Mouse (Mus musculus) spleen, postnatal 14 days (tissue): ENCODE data around the gene Tomm40.

Experiments used
- DNase-seq, 2 experiments: peaks; one replicate each; pipeline ENCODE4 v3.0.0; 2021 to 2022; ENCODE audit warnings: low spot score in 2 of 2

Tomm40 gene

DNA sequence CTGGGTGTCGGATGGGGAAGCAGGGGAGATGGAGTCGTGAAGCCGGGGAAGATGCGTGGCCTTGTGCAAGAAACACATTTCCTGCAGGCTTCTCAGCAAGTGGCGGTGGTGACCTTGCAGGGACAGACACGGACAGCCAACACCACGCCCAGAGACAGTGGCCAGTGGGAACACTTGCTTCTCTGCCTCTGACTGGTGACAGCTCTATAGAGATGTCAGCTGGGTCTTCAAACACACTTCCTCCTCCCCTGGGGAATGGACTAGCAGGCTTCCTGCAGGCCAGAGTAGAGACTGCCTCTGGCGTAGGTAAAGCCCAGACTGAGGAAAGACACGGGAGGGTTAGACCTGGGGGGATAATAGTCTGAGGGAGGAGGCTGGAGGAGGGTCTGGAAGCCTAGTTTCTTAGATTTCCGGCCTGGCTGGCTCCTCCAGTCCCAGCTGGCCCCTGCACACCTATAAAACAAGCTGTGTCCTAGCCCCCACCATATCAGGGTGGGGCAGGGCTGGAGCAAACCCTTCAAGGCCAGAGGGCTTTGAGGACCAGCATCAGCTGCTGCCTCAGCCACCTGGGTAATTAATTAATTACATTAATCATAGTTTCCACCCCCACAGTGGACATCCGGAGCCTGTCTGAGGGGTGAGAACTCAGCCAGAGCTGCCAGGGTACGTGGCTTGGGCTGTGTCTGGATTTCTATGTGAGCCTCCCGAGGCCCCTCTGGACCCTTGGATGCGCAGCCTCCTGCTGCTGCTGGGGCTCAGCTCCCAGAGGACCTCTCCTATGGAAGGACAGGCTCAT lies 29.6 kb upstream of the Tomm40 start:
- no peak for DNase-seq

DNA sequence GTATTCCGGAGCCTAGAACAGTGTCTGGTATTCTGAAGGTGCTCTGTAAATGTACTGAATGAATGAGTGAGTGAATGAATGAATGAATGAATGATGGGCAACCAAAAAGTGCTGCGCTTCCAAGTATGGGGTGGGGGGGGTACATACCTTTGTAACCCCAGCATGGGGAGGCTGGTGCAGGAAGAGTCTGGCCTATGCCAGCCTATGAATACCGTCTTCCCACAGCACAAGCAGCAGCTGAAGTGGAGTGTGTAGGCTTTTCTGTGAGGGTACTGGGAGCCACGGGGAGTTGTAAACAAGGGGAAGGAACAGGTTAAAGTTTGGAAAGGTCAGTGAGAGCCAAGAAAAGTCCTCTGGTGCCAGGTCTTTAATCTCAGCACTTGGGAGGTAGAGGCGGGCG lies 28.6 kb upstream of the Tomm40 start:
- no peak for DNase-seq

- no peak for DNase-seq
Observed at GRCm38 (mm10) chr7:19742468-19742867, 27.2 kb upstream of the Tomm40 start.

DNA sequence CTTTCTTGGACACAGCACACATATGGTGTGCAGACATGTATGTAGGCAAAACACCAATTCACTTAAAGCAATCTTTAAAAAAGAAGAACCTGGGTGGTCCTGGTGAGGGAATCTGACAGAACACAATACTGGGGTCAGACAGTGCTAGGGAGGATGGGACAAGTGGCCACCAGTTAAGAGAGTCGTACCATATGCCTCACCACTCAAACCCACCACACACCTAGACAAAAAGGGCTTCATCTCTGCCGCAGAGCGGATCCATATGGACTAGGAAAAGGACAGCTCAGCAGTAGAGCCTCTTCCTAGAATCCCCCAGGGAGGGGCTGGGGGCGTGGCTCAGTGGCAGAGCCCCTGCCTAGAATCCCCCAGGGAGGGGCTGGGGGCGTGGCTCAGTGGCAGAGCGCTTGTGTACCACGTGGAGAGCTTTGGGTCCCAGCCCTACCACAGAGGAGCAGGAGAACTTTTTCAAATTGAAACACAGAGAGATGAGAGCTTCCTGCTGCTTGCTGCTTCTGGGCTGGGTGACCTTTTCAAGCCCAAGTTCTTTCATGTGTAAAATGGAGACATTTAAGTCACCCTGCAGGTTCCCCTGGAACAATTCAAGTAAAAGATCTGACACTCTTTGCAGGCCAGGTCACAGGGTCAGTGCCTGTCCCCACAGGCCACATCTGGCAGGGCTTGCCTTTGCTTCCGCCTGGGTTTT lies 26.2 kb upstream of the Tomm40 start:
- no peak for DNase-seq

- no peak for DNase-seq
Observed at GRCm38 (mm10) chr7:19740269-19740668, 25.0 kb upstream of the Tomm40 start.

DNA sequence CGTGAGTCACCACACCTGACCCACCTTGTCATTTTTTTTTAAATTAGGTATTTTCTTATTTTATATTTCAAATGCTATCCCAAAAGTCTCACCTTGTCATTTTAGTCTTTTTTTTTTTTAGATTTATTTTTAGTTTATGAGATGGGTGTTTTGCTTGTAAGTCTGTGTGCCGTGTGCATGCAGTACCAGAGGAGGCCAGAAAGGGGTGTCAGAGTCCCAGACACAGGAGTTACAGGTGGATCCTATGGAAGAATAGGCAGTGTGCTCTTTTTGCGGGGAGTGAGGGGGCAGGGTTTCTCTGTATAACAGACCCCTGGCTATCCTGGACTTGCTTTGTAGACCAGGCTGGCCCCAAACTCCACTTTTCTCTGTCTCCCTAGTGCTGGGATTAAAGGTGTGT lies 23.5 kb upstream of the Tomm40 start:
- DNase-seq = no peak

DNA sequence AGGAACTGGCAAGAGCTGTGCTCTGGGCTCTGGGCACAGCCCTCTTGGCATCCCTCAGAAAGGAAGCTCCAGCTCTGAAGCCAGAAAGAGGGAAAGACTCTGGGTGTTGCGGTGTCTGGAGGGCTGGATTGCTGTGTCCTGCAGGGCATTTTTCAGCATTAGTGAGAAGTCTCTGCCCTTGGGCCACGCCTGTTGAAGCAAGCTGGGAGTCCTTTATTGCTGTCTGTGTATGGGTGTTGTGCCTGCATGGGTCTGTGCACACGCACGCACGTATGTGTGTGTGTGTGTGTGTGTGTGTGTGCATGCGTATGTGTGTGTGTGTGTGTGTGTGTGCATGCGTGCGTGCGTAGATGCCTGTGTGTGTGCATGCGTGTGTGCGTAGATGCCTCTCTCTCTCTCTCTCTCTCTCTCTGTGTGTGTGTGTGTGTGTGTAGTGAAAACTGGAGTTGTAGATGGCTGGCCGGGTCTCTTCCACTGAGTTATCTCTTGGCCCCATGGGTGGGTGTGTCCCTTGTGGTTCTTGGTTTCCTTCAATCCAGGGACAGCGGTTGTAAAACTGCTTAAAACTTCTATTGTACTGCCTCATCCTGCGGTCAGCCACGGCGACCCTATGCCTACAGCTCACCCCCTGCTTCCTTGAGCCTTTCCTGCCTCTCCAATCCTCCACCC lies 21.3 kb upstream of the Tomm40 start:
- no peak for DNase-seq

DNA sequence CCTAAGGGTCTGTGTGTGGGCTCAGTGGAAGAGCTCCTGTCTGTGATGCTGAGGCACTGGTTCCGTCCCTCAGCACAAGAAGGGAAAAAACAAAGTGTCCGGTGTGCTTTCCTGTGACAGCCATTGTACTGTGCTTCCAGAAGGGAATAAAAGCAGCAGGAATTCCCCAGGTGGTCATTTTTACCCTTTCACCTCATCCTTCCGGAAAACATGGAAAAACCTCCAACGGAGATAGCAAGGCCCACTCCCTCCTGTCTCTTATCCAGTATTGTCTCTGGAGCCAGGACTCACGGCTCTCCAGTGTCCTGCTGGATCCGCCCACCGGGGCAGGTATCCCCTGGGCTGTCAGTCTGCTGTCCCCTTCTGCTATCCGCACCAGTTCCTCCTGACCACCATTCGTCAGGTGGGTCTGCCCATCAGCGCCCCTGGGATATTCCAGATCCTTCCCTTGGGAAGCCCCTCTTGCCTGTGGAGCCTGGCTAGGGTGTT lies 19.0 kb upstream of the Tomm40 start:
- DNase-seq = no peak

DNA sequence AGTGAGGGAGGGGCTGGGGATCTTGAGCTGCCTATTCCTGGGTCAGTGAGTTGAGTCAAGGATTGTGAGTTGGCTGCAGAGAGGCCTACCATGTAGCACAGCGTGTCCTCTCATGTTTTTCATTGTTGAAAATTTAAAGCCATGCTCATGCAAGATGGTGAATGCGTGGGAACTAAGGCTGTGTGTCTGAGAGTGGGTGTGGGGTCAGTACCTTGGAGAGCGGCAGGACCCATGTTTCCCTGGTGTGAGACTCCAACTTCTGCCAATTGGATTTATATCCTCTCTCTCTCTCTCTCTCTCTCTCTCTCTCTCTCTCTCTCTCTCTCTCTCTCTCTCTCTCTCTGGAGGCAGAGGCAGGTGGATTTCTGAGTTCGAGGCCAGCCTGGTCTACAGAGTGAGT lies 11.3 kb upstream of the Tomm40 start:
- DNase-seq = no peak

GRCm38 (mm10) chr7:19724167-19724566 lies 8.9 kb upstream of the Tomm40 start:
- no peak for DNase-seq

GRCm38 (mm10) chr7:19722754-19723195 lies 7.5 kb upstream of the Tomm40 start:
- DNase-seq = no peak

DNA sequence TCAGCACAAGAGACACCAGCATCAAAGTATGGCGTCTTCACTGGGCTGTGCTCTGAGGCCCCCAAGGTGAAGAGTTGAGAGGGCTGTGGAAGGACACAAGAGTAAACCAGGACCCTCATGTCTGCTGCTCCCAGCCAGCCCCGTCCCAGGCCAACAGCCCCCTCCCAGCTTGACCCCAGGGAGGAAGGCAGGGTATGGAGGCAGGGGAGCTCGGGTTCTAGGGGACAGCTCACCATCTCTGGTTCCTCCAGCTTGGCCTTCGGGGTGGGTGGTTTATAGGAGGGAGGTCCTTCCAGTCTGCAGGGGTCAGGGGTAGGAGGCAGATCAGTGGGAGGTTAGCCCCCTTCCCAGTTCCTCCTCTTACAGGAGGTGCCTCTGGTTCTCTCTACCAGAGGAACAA lies 4.0 kb upstream of the Tomm40 start:
- DNase-seq = no peak

DNA sequence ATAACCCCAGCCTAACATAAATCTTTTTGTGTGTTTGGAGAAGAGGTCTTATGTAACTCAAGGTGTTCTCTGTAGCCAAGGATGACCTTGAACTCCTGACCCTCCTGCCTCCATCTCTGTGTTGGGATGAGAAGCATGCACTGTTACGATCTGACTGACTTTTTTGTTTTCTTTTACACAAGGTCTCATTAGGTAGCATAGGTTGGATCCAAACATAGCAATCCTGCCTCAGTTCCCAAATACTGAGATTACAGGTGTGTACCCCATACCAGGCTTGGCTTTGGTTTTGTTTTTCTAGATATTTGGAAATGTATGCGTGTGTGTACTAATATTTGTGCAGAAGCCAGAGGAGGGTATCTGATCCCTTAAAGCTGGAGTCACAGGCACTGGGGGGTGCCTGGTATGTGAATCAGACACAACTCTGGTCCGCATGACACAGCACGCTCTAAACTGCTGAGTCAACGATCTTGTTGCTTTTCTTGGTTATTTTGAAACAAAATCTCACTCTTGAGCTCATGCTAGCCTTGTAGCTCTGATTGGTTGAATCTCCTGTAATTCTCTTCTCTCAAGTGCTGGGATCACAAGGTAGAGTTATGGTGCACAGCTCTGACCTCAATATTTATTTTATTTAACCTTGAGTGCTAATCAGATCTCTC lies 3.2 kb upstream of the Tomm40 start:
- DNase-seq = no peak

DNA sequence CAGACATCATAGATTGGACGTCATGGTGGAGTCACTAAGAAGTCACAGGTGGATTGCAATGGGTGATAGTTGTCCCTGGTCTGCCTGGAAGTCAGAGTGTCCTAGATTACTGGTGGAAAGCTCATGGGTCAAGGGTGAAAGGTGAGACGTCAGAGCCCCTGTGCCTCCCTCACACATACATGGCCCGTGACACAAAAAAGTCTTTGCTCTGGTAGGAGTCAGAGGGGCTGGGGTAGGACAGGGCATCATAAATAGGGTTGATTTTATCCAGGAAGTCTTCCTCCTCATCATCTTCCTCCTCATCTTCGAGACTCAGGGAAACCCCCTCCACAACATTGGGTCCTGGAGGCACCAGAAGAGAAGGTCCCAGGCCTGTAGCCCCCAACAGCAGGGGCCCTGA lies 2.1 kb upstream of the Tomm40 start:
- DNase-seq = no peak

DNA sequence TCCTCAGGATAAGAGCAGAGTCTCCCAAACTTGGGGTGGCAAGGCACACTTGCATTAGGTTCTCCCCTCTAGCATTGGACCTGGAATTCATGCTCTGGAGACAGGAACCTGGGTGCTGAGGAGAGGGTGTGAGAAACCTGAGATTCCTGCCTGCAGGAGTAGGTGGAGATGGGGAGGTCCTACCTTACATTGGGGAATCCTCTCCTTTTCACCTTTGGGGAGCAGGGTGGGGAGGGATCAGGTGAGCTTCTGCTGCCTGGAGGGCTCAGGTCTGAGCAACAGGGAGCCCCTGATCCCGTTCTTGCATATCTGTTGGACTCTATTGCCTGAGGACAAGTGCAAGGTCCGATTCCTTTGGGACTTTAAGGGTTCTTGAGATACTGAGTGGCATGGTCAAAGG lies 1.6 kb upstream of the Tomm40 start:
- no peak for DNase-seq

DNA sequence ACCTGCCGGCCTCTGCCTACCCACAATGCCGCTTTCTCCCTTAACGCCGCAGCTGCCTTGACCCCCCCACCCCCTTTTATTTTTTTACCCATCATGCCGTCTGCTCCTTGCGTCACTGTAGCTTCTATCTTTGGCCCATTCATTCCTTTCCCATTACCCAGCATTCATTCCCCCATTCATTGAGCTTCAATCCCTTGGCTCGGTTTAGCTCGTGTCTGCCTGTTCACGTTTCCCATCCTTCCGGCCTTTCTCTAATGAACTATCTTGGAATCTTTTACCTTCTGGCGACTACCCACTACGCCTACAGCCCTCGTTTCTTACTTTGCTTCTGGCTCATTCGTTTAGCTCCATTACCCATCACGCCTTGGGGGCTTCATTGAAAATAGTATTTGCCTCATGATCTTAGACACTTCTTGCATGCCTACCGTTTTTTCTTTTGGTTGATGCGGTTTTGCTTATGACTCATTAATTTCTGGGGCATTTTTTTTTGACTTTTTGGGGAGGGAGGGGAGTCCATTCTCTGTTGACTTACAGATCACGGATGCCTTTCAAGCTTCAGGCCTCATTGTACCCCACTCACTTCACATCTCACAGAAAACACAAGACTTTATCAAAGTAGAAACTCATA lies 931 bp upstream of the Tomm40 start:
- no peak for DNase-seq

GRCm38 (mm10) chr7:19714836-19715235 lies 402 bp downstream of the Tomm40 start:
- no peak for DNase-seq

DNA sequence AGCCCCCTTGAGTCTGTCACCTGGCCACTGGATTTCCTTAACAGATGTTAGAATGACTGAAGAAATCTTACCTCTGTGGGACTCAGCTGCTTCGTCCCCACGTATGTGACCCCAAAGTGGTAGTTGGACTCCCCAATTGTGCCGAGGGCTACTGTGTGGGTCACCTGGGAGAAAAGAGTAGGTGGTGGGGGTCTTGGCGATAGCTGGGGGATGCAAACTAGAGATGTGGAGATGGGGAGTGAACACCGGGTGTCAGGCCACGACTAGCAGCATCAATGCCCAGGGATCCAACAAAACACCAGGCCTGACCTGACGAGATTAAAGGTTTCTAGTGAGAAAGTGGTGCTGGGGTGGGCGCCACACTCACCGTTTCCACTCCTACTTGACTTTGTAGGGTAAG lies 1.6 kb downstream of the Tomm40 start:
- no peak for DNase-seq

DNA sequence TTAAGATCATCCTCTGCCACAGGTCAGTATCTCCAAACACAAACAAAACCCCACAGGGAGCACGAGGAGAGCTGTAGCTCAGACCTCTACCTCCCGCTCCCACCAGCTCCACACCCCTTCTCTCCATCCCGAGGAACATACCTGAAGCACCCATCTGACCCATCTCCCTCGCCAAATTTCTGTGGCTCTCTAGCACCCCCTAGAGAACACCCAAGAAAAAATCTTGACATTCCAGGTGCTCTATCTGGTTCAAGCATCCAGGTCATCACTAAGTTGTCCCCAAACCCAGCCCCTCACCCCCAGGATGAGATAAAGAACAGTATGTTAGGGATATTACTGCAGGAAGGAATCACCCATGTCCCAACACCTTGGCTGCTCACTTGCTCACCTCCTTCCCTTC lies 2.0 kb downstream of the Tomm40 start:
- no peak for DNase-seq

- DNase-seq = no peak
Observed at GRCm38 (mm10) chr7:19712414-19712813, 2.8 kb downstream of the Tomm40 start.

- no peak for DNase-seq
Observed at GRCm38 (mm10) chr7:19710650-19711049, 4.6 kb downstream of the Tomm40 start.

DNA sequence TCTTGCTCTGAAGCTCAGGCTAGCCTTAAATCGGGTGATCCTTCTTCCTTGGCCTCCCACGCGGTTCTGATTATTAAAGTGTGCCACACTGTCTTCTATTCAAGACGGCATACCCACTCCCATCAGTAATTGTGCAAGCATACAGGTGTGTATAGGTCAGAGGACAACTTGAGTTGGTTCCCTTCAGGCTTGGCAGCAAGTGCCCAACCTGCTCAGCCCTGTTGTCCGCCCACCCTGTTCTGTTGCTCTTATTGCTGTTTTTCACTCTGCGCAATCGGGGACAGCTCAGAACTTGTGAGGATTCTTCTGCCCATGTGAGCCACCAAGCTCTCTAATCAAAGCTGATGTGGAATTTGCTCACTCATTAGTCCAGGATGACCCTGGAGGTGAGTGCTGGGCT lies 10.0 kb downstream of the Tomm40 start:
- no peak for DNase-seq
